Mouse (Mus musculus) lung, embryonic 16.5 days (tissue): ENCODE results near the gene Chst2. TPM values are rescaled to one million over a fixed set of nuclear protein-coding genes. Genes with fewer than 3 reads are reported as not detected.
A peak's percentile ranks its signal among the peaks of the same experiment; 100 is the strongest.

ENCODE experiments used
- ATAC-seq: fragments of 200-750 bp; cut with Nextera tagmentation; 2 replicates; pipeline ENCODE4 v1.8.0; 2017; ENCODE audit warnings: low read depth, mild to moderate bottlenecking, moderate library complexity
- H3K27ac ChIP-seq: fragments of 300-500 bp; sonication (generic); 2 replicates; pipeline ENCODE4 v1.5.1; 2014; ENCODE audit warnings: mild to moderate bottlenecking, control low read depth, low read length
- H3K27me3 ChIP-seq: fragments of 300-500 bp; sonication (generic); 2 replicates; pipeline ENCODE4 v1.6.1; 2014; ENCODE audit warnings: low read depth, low read length, mixed read lengths; ENCODE audit not compliant: control insufficient read depth, insufficient read depth
- H3K36me3 ChIP-seq: fragments of 300-500 bp; sonication (generic); 2 replicates; pipeline ENCODE4 v1.6.1; 2014; ENCODE audit warnings: low read length; ENCODE audit not compliant: control insufficient read depth, insufficient read depth
- H3K4me1 ChIP-seq: fragments of 300-500 bp; sonication (generic); replicated peaks from 2 replicates; pipeline ENCODE4 v1.6.1; 2014; ENCODE audit warnings: low read length, mixed read lengths; ENCODE audit not compliant: control insufficient read depth, insufficient read depth
- H3K4me2 ChIP-seq: fragments of 300-500 bp; sonication (generic); 2 replicates; pipeline ENCODE4 v1.6.1; 2014; ENCODE audit warnings: low read depth, low read length, control low read depth
- H3K4me3 ChIP-seq: fragments of 300-500 bp; sonication (generic); 2 replicates; pipeline ENCODE4 v1.5.1; 2014; ENCODE audit warnings: mild to moderate bottlenecking, low read length, control low read depth
- H3K9ac ChIP-seq: fragments of 300-500 bp; sonication (generic); 2 replicates; pipeline ENCODE4 v1.6.1; 2014; ENCODE audit warnings: low read length, control low read depth
- H3K9me3 ChIP-seq: fragments of 300-500 bp; sonication (generic); 2 replicates; pipeline ENCODE4 v1.6.1; 2016; ENCODE audit warnings: low read length; ENCODE audit not compliant: control insufficient read depth
- WGBS: fragments of 180-500 bp; shearing (Covaris S2); extraction: QIAGEN DNeasy Blood & Tissue Kit; methylation state at CpG from one replicate; pipeline ENCODE4 v1.1.7; 2014; 5-methylcytosine and 5-hydroxymethylcytosine counted together
- polyA plus RNA-seq: library from polyadenylated mRNA; unstranded; fragments of >200 nt; fragmentation: Nextera tagmentation; extraction: Ambion mirVana; gene quantifications from 2 replicates; pipeline ENCODE4 v1.2.1, GENCODE M21; 2015

Chst2 gene
- polyA plus RNA-seq, result 10.0 and 10.1 TPM in 2 replicates

GRCm38 (mm10) chr9:95406571-95407561, at the start of gene Chst2:
Gene Chst2 (minus strand): TSS chr9:95406722.
- Histone ChIP-seq H3K27me3 (peaks cover 22% of the 10 kb centered on the region), H3K9me3 (no peaks in the 10 kb centered on the region), H3K36me3 (no peaks in the 10 kb centered on the region; the same call in 1 of the 2 replicates), H3K27ac (peak within 1 kb of the TSS; percentile 87), H3K4me2 (peak within 1 kb of the TSS; percentile 92), H3K9ac (peak within 1 kb of the TSS; percentile 73), H3K4me1 (peaks cover 16% of the 10 kb centered on the region), H3K4me3 (peak within 1 kb of the TSS; percentile 78)
- peak; percentile 95 for ATAC-seq
- WGBS, result under 1% methylated on average over 74 of the region's 102 CpGs

- Histone ChIP-seq H3K9me3 (no peaks in the 10 kb centered on the region), H3K4me3 (no peak overlapping the region), H3K4me1 (no peaks in the 10 kb centered on the region), H3K4me2 (no peak overlapping the region), H3K36me3 (no peaks in the 10 kb centered on the region; the same call in none of the 2 replicates), H3K27ac (no peak overlapping the region), H3K9ac (no peak overlapping the region), H3K27me3 (no peaks in the 10 kb centered on the region)
- 39% methylated on average over 3 of the region's 3 CpGs for WGBS
- no peak for ATAC-seq
These were observed 45.4 kb upstream of the Chst2 start for GRCm38 (mm10) chr9:95451931-95452330.

- no peaks in the 10 kb centered on the region; the same call in 1 of the 2 replicates for H3K36me3 ChIP-seq
- 92% methylated on average over 8 of the region's 8 CpGs for WGBS
- H3K4me1 ChIP-seq, result no peaks in the 10 kb centered on the region
- no peak overlapping the region for H3K9ac ChIP-seq
- no peak for ATAC-seq
- H3K4me3 ChIP-seq, result no peak overlapping the region
- H3K27ac ChIP-seq, result no peak overlapping the region
- no peaks in the 10 kb centered on the region for H3K9me3 ChIP-seq
- no peak overlapping the region for H3K4me2 ChIP-seq
- no peaks in the 10 kb centered on the region for H3K27me3 ChIP-seq
These were observed 44.1 kb upstream of the Chst2 start for GRCm38 (mm10) chr9:95450586-95450985.

GRCm38 (mm10) chr9:95442321-95442731, 35.8 kb upstream of the Chst2 start:
- WGBS, result 9% methylated on average over 13 of the region's 13 CpGs
- Histone ChIP-seq H3K27me3 (no peaks in the 10 kb centered on the region), H3K9ac (no peak overlapping the region), H3K4me3 (peak overlapping the region; percentile 21), H3K27ac (no peak overlapping the region), H3K4me1 (0 out of 2 replicates have a peak, but pooled peaks cover 2% of the 10 kb centered on the region), H3K4me2 (peak overlapping the region; percentile 45), H3K9me3 (no peaks in the 10 kb centered on the region), H3K36me3 (no peaks in the 10 kb centered on the region)
- peak; percentile 60; the same call in 1 of the 2 replicates for ATAC-seq

GRCm38 (mm10) chr9:95437883-95438282, 31.4 kb upstream of the Chst2 start:
- no peaks in the 10 kb centered on the region for H3K36me3 ChIP-seq
- no peak for ATAC-seq
- no peak overlapping the region for H3K4me3 ChIP-seq
- no peaks in the 10 kb centered on the region for H3K27me3 ChIP-seq
- no peak overlapping the region for H3K9ac ChIP-seq
- 65% methylated on average over 9 of the region's 9 CpGs for WGBS
- no peaks in the 10 kb centered on the region for H3K9me3 ChIP-seq
- 0 out of 2 replicates have a peak, but pooled peaks cover 2% of the 10 kb centered on the region for H3K4me1 ChIP-seq
- H3K27ac ChIP-seq, result no peak overlapping the region
- H3K4me2 ChIP-seq, result no peak overlapping the region

GRCm38 (mm10) chr9:95436294-95436613, 29.7 kb upstream of the Chst2 start:
- Histone ChIP-seq H3K4me2 (no peak overlapping the region), H3K4me3 (no peak overlapping the region), H3K9me3 (no peaks in the 10 kb centered on the region), H3K36me3 (no peaks in the 10 kb centered on the region), H3K4me1 (no peaks in the 10 kb centered on the region), H3K9ac (no peak overlapping the region), H3K27ac (no peak overlapping the region), H3K27me3 (no peaks in the 10 kb centered on the region)
- ATAC-seq, result no peak
- 66% methylated on average over 4 of the region's 4 CpGs for WGBS

GRCm38 (mm10) chr9:95435506-95436293, 29.2 kb upstream of the Chst2 start:
- 74% methylated on average over 20 of the region's 20 CpGs for WGBS
- no peaks in the 10 kb centered on the region for H3K4me1 ChIP-seq
- H3K9ac ChIP-seq, result no peak overlapping the region
- no peaks in the 10 kb centered on the region for H3K9me3 ChIP-seq
- H3K27me3 ChIP-seq, result no peaks in the 10 kb centered on the region
- no peak overlapping the region for H3K27ac ChIP-seq
- H3K36me3 ChIP-seq, result no peaks in the 10 kb centered on the region
- H3K4me3 ChIP-seq, result no peak overlapping the region
- H3K4me2 ChIP-seq, result no peak overlapping the region
- ATAC-seq, result no peak

- Histone ChIP-seq H3K36me3 (no peaks in the 10 kb centered on the region), H3K4me3 (no peak overlapping the region), H3K4me2 (no peak overlapping the region), H3K27me3 (no peaks in the 10 kb centered on the region), H3K9ac (no peak overlapping the region), H3K27ac (no peak overlapping the region), H3K4me1 (no peaks in the 10 kb centered on the region), H3K9me3 (no peaks in the 10 kb centered on the region)
- 79% methylated on average over 4 of the region's 4 CpGs for WGBS
- ATAC-seq, result 0 out of 2 replicates have a peak, but pooled peaks have one; percentile 56
These were observed 21.8 kb upstream of the Chst2 start for GRCm38 (mm10) chr9:95428277-95428676.

- no peaks in the 10 kb centered on the region for H3K4me1 ChIP-seq
- H3K4me3 ChIP-seq, result no peak overlapping the region
- ATAC-seq, result no peak
- no peak overlapping the region for H3K9ac ChIP-seq
- no peaks in the 10 kb centered on the region for H3K36me3 ChIP-seq
- no peak overlapping the region for H3K27ac ChIP-seq
- H3K27me3 ChIP-seq, result peaks cover 3% of the 10 kb centered on the region
- no peaks in the 10 kb centered on the region for H3K9me3 ChIP-seq
- H3K4me2 ChIP-seq, result no peak overlapping the region
These were observed 7.4 kb upstream of the Chst2 start for GRCm38 (mm10) chr9:95413911-95414310.
